Mouse (Mus musculus): ENCODE measurements around the gene Tpra1. TPM values are rescaled to one million over a fixed set of nuclear protein-coding genes. Genes with fewer than 3 reads are reported as not detected.

Gene Tpra1
- total and polyA plus RNA-seq, 2 experiments from 2014 or later, result 49.4 to 88.4 TPM

- TF ChIP-seq CTCF (IDR thresholded peaks at IDR 0.05; ENCODE audit: low read depth), result no peak
- no peak overlapping the region for H3K9ac ChIP-seq (replicated peaks; ENCODE audit: low read length)
- ATAC-seq, result no peak
- 86% methylated on average over 6 of the region's 6 CpGs for WGBS
- H3K27me3 ChIP-seq (ENCODE audit: insufficient read depth, low read length), result no peaks in the 10 kb centered on the region
- no peak for DNase-seq (ENCODE audit: low spot score)
- no peak overlapping the region for H3K27ac ChIP-seq
- H3K36me3 ChIP-seq (ENCODE audit: insufficient read depth, low read length), result no peaks in the 10 kb centered on the region; the same call in 1 of the 2 replicates
- no peak overlapping the region for H3K4me3 ChIP-seq (ENCODE audit: low read length)
- H3K4me1 ChIP-seq (ENCODE audit: insufficient read depth, low read length), result 0 out of 2 replicates have a peak, but pooled peaks cover 7% of the 10 kb centered on the region
- no peaks in the 10 kb centered on the region for H3K9me3 ChIP-seq (ENCODE audit: low read length)
- H3K4me2 ChIP-seq (ENCODE audit: low read depth, low read length), result no peak overlapping the region
Observed at GRCm38 (mm10) chr6:88909151-88909550, 7.1 kb downstream of the Tpra1 start.

- DNase-seq (ENCODE audit: low spot score) (no peak), ATAC-seq (no peak)
- 69% methylated on average over 4 of the region's 4 CpGs for WGBS
- no peaks in the 10 kb centered on the region for H3K9me3 ChIP-seq (ENCODE audit: low read length)
- H3K9ac ChIP-seq (replicated peaks; ENCODE audit: low read length), result no peak overlapping the region
- H3K4me1 ChIP-seq (ENCODE audit: insufficient read depth, low read length), result no peaks in the 10 kb centered on the region
- no peak for TF ChIP-seq CTCF (IDR thresholded peaks at IDR 0.05; ENCODE audit: low read depth)
- no peak overlapping the region for H3K4me2 ChIP-seq (ENCODE audit: low read depth, low read length)
- H3K4me3 ChIP-seq (ENCODE audit: low read length), result no peak overlapping the region
- H3K27me3 ChIP-seq (ENCODE audit: insufficient read depth, low read length), result no peaks in the 10 kb centered on the region
- H3K36me3 ChIP-seq (ENCODE audit: insufficient read depth, low read length), result no peaks in the 10 kb centered on the region; the same call in 1 of the 2 replicates
- H3K27ac ChIP-seq, result no peak overlapping the region
Observed at GRCm38 (mm10) chr6:88913022-88913421, 11.0 kb downstream of the Tpra1 start.

GRCm38 (mm10) chr6:88913440-88913839 lies 11.4 kb downstream of the Tpra1 start:
- no peaks in the 10 kb centered on the region for H3K27me3 ChIP-seq (ENCODE audit: insufficient read depth, low read length)
- H3K4me3 ChIP-seq (ENCODE audit: low read length), result no peak overlapping the region
- no peak overlapping the region for H3K27ac ChIP-seq
- H3K36me3 ChIP-seq (ENCODE audit: insufficient read depth, low read length), result no peaks in the 10 kb centered on the region; the same call in 1 of the 2 replicates
- ATAC-seq, result no peak
- DNase-seq (ENCODE audit: low spot score), result no peak
- no peak overlapping the region for H3K9ac ChIP-seq (replicated peaks; ENCODE audit: low read length)
- H3K9me3 ChIP-seq (ENCODE audit: low read length), result no peaks in the 10 kb centered on the region
- H3K4me1 ChIP-seq (ENCODE audit: insufficient read depth, low read length), result no peaks in the 10 kb centered on the region
- TF ChIP-seq CTCF (IDR thresholded peaks at IDR 0.05; ENCODE audit: low read depth), result no peak
- no peak overlapping the region for H3K4me2 ChIP-seq (ENCODE audit: low read depth, low read length)

GRCm38 (mm10) chr6:88914799-88915198 lies 12.7 kb downstream of the Tpra1 start:
- 68% methylated on average over 5 of the region's 5 CpGs for WGBS
- TF ChIP-seq CTCF (IDR thresholded peaks at IDR 0.05; ENCODE audit: low read depth), result no peak
- no peak for ATAC-seq

GRCm38 (mm10) chr6:88915510-88915909 lies 13.5 kb downstream of the Tpra1 start:
- ATAC-seq, result peak; percentile 37; the same call in 1 of the 2 replicates

More at GRCm38 (mm10) chr6:88914799-88915198, 12.7 kb downstream of the Tpra1 start:
- Histone ChIP-seq H3K9ac (replicated peaks; ENCODE audit: low read length) (no peak overlapping the region), H3K27me3 (ENCODE audit: insufficient read depth, low read length) (no peaks in the 10 kb centered on the region), H3K4me2 (ENCODE audit: low read depth, low read length) (no peak overlapping the region), H3K36me3 (ENCODE audit: insufficient read depth, low read length) (no peaks in the 10 kb centered on the region; the same call in 1 of the 2 replicates), H3K27ac (no peak overlapping the region), H3K9me3 (ENCODE audit: low read length) (no peaks in the 10 kb centered on the region), H3K4me3 (ENCODE audit: low read length) (no peak overlapping the region), H3K4me1 (ENCODE audit: insufficient read depth, low read length) (no peaks in the 10 kb centered on the region)
- no peak for DNase-seq (ENCODE audit: low spot score)

GRCm38 (mm10) chr6:88916153-88916552 lies 14.1 kb downstream of the Tpra1 start:
- peak; percentile 88 for TF ChIP-seq CTCF (IDR thresholded peaks at IDR 0.05; ENCODE audit: low read depth)

More at GRCm38 (mm10) chr6:88915510-88915909, 13.5 kb downstream of the Tpra1 start:
- Histone ChIP-seq H3K4me1 (ENCODE audit: insufficient read depth, low read length) (no peaks in the 10 kb centered on the region), H3K36me3 (ENCODE audit: insufficient read depth, low read length) (no peaks in the 10 kb centered on the region), H3K9me3 (ENCODE audit: low read length) (no peaks in the 10 kb centered on the region), H3K9ac (replicated peaks; ENCODE audit: low read length) (no peak overlapping the region), H3K27me3 (ENCODE audit: insufficient read depth, low read length) (no peaks in the 10 kb centered on the region), H3K4me2 (ENCODE audit: low read depth, low read length) (no peak overlapping the region), H3K4me3 (ENCODE audit: low read length) (no peak overlapping the region), H3K27ac (peak overlapping the region; percentile 2; the same call in 1 of the 2 replicates)
- WGBS, result 52% methylated on average over 4 of the region's 4 CpGs
- no peak for TF ChIP-seq CTCF (IDR thresholded peaks at IDR 0.05; ENCODE audit: low read depth)
- DNase-seq (ENCODE audit: low spot score), result peak; percentile 66

GRCm38 (mm10) chr6:88918802-88919201 lies 16.8 kb downstream of the Tpra1 start:
- H3K4me2 ChIP-seq (ENCODE audit: low read depth, low read length), result no peak overlapping the region
- H3K27ac ChIP-seq, result no peak overlapping the region
- H3K4me3 ChIP-seq (ENCODE audit: low read length), result no peak overlapping the region
- DNase-seq (ENCODE audit: low spot score), result no peak
- TF ChIP-seq CTCF (IDR thresholded peaks at IDR 0.05; ENCODE audit: low read depth), result no peak
- H3K36me3 ChIP-seq (ENCODE audit: insufficient read depth, low read length), result no peaks in the 10 kb centered on the region
- no peak for ATAC-seq
- WGBS, result 80% methylated on average over 8 of the region's 8 CpGs
- H3K9ac ChIP-seq (replicated peaks; ENCODE audit: low read length), result no peak overlapping the region
- no peaks in the 10 kb centered on the region for H3K27me3 ChIP-seq (ENCODE audit: insufficient read depth, low read length)
- H3K9me3 ChIP-seq (ENCODE audit: low read length), result no peaks in the 10 kb centered on the region
- no peaks in the 10 kb centered on the region for H3K4me1 ChIP-seq (ENCODE audit: insufficient read depth, low read length)

More at GRCm38 (mm10) chr6:88916153-88916552, 14.1 kb downstream of the Tpra1 start:
- Histone ChIP-seq H3K27ac (no peak overlapping the region), H3K4me3 (ENCODE audit: low read length) (no peak overlapping the region), H3K9ac (replicated peaks; ENCODE audit: low read length) (no peak overlapping the region), H3K9me3 (ENCODE audit: low read length) (no peaks in the 10 kb centered on the region), H3K4me1 (ENCODE audit: insufficient read depth, low read length) (no peaks in the 10 kb centered on the region), H3K27me3 (ENCODE audit: insufficient read depth, low read length) (no peaks in the 10 kb centered on the region), H3K4me2 (ENCODE audit: low read depth, low read length) (no peak overlapping the region), H3K36me3 (ENCODE audit: insufficient read depth, low read length) (no peaks in the 10 kb centered on the region)
- peak; percentile 33; the same call in 1 of the 2 replicates for ATAC-seq
- peak; percentile 72 for DNase-seq (ENCODE audit: low spot score)
- WGBS, result 56% methylated on average over 1 of the region's 1 CpGs
